ENCODE assay signal across 8 mouse cellular contexts in the genomic region with DNA sequence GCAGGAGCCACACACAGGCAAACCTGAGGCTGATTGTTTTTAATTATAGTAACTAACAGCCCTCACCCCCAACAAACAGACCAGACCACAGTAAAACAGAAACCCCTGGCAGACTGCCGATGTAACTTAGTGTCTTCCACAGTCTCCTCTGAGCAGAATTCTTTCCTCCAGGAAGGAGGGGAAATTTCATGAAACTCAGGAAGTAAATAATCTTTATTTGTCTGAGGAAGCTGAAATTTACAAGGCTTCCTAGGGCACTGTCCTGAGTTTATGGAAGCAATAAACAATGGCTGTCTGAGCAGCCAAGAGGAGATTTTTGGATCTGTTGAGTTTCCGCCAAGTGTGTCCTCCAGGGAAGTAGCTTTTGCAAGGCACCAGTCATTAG. TPM values are rescaled to one million over a fixed set of nuclear protein-coding genes. Genes with fewer than 3 reads are reported as not detected.
A peak's percentile ranks its signal among the peaks of the same experiment; 100 is the strongest.
DNase-seq lines count a peak whose midpoint lies in the region; ATAC-seq lines count a peak whose summit lies in the region.

No protein-coding gene starts in this region.

- no peak overlapping the region for H3K4me3 ChIP-seq in embryonic facial prominence, embryonic 10.5 days
- no peak overlapping the region for H3K4me3 ChIP-seq in kidney, embryonic 16.5 days (ENCODE audit: low read length)

- no peaks in the 10 kb centered on the region for H3K27me3 ChIP-seq in embryonic facial prominence, embryonic 10.5 days (replicated peaks; ENCODE audit: low read depth, poor library complexity, severe bottlenecking)
- no peaks in the 10 kb centered on the region for H3K27me3 ChIP-seq in kidney, embryonic 16.5 days (ENCODE audit: insufficient read depth, low read length)

- peak; percentile 22 to 40 for DNase-seq in heart, adult 9 months (ENCODE audit: low spot score in 2 of 2)
- no peak for DNase-seq in heart, adult 11 months
- DNase-seq in embryonic facial prominence, embryonic 10.5 days (ENCODE audit: low spot score) = no peak
- peak; percentile 45 for DNase-seq in lung, postnatal 25 days (ENCODE audit: low spot score)
- no peak for DNase-seq in layer of hippocampus, adult 18-20 months (ENCODE audit: low spot score in 2 of 2)
- DNase-seq in ovary, postnatal 10 days (ENCODE audit: low spot score) = no peak

- H3K9me3 ChIP-seq in embryonic facial prominence, embryonic 10.5 days = no peaks in the 10 kb centered on the region
- no peaks in the 10 kb centered on the region for H3K9me3 ChIP-seq in kidney, embryonic 16.5 days (ENCODE audit: low read length)

- peak overlapping the region; percentile 40; the same call in 1 of the 2 replicates for H3K27ac ChIP-seq in embryonic facial prominence, embryonic 10.5 days (replicated peaks)
- H3K27ac ChIP-seq in kidney, embryonic 16.5 days (ENCODE audit: low read length) = peak overlapping the region; percentile 79

- H3K4me1 ChIP-seq in embryonic facial prominence, embryonic 10.5 days = peaks cover 13% of the 10 kb centered on the region
- H3K4me1 ChIP-seq in kidney, embryonic 16.5 days (ENCODE audit: insufficient read depth, low read length) = peaks cover 16% of the 10 kb centered on the region

- ATAC-seq in kidney, embryonic 16.5 days (ENCODE audit: low FRiP score, low TSS enrichment) = peak; percentile 36; the same call in 1 of the 2 replicates
- no peak; the same call in 1 of the 2 replicates for ATAC-seq in megakaryocyte-erythroid progenitor cell, adult 5-6 weeks (replicated peaks; ENCODE audit: low FRiP score, low TSS enrichment, poor library complexity, severe bottlenecking)

- WGBS in embryonic facial prominence, embryonic 10.5 days = 79% methylated on average over 2 of the region's 2 CpGs
- 22% methylated on average over 2 of the region's 2 CpGs for WGBS in kidney, embryonic 16.5 days

- H3K4me2 ChIP-seq in kidney, embryonic 16.5 days (replicated peaks; ENCODE audit: low read depth, low read length) = peak overlapping the region; percentile 31

- no peak overlapping the region for H3K9ac ChIP-seq in kidney, embryonic 16.5 days (replicated peaks; ENCODE audit: low read length)

- no peaks in the 10 kb centered on the region for H3K36me3 ChIP-seq in embryonic facial prominence, embryonic 10.5 days (replicated peaks)
- H3K36me3 ChIP-seq in kidney, embryonic 16.5 days (ENCODE audit: insufficient read depth, low read length) = no peaks in the 10 kb centered on the region

RNA-seq across cellular contexts. Expression of gene Pank2, which starts 8.0 kb away (rescaled TPM):
- polyA plus RNA-seq in embryonic facial prominence, embryonic 10.5 days (2016; fragmentation: Nextera tagmentation; extraction: Ambion mirVana) = 44.2 and 44.6 TPM in 2 replicates
- 27.2 and 30.8 TPM in 2 replicates for polyA plus RNA-seq in kidney, embryonic 16.5 days (2015; fragmentation: Nextera tagmentation; extraction: Ambion mirVana)
- total RNA-seq in layer of hippocampus, adult 18-20 months (2021) = 10 to 100 TPM; 51.1 to 60.1 TPM
- total RNA-seq in megakaryocyte-erythroid progenitor cell, adult 5-6 weeks (2014; fragmentation: Nextera tagmentation) = 47.4 and 52.7 TPM in 2 replicates
- 56.3 and 94.8 TPM in 2 replicates for total RNA-seq in megakaryocyte-erythroid progenitor cell, adult 5-6 weeks (2017)

RNA-seq across cellular contexts. Expression of gene Mavs, which starts 20.5 kb away (rescaled TPM):
- 19.4 and 20.4 TPM in 2 replicates for polyA plus RNA-seq in embryonic facial prominence, embryonic 10.5 days (2016; fragmentation: Nextera tagmentation; extraction: Ambion mirVana)
- polyA plus RNA-seq in kidney, embryonic 16.5 days (2015; fragmentation: Nextera tagmentation; extraction: Ambion mirVana) = 37.9 TPM in 2 replicates
- 1 to 10 TPM; 7.6 to 9.4 TPM for total RNA-seq in layer of hippocampus, adult 18-20 months (2021)
- 28.8 and 28.9 TPM in 2 replicates for total RNA-seq in megakaryocyte-erythroid progenitor cell, adult 5-6 weeks (2014; fragmentation: Nextera tagmentation)
- 16.9 and 24.8 TPM in 2 replicates for total RNA-seq in megakaryocyte-erythroid progenitor cell, adult 5-6 weeks (2017)

RNA-seq across cellular contexts. Expression of gene Ap5s1, which starts 47.4 kb away (rescaled TPM):
- polyA plus RNA-seq in embryonic facial prominence, embryonic 10.5 days (2016; fragmentation: Nextera tagmentation; extraction: Ambion mirVana) = 23.3 and 25.3 TPM in 2 replicates
- 30.2 and 30.9 TPM in 2 replicates for polyA plus RNA-seq in kidney, embryonic 16.5 days (2015; fragmentation: Nextera tagmentation; extraction: Ambion mirVana)
- 10 to 100 TPM; 22.1 to 24.4 TPM for total RNA-seq in layer of hippocampus, adult 18-20 months (2021)
- 5.9 and 14.7 TPM in 2 replicates for total RNA-seq in megakaryocyte-erythroid progenitor cell, adult 5-6 weeks (2014; fragmentation: Nextera tagmentation)
- total RNA-seq in megakaryocyte-erythroid progenitor cell, adult 5-6 weeks (2017) = 1.9 and 3.3 TPM in 2 replicates

Comparison
In these comparisons a context has a peak if more than half of its experiments do, and no peak if none do; other contexts are left out.
1. DNase-seq: peak in heart, adult 9 months (2 of 2) and lung, postnatal 25 days (single experiment); none in heart, adult 11 months (single experiment), embryonic facial prominence, embryonic 10.5 days (single experiment), layer of hippocampus, adult 18-20 months (0 of 2) and ovary, postnatal 10 days (single experiment).